Mouse (Mus musculus) CD4-positive naive resting alpha-beta T cell, adult 57 days (primary cell): ENCODE results near the gene Slc27a1. TPM values are rescaled to one million over a fixed set of nuclear protein-coding genes. Genes with fewer than 3 reads are reported as not detected.

Experiments
- total RNA-seq: library from RNA; stranded (reverse); gene quantifications from one replicate; pipeline ENCODE4 v1.2.4, GENCODE M21; 2023

The Slc27a1 gene
- 6.5 TPM for total RNA-seq

GRCm38 (mm10) chr8:71568387-71568937, at the start of gene Slc27a1:
Gene Slc27a1, plus strand, starts transcription at chr8:71568882.

GRCm38 (mm10) chr8:71525226-71526050, 43.2 kb upstream of the Slc27a1 start, which contains the start of gene Ccdc194:
Gene Ccdc194, minus strand, starts transcription at chr8:71525711.

GRCm38 (mm10) chr8:71537028-71537867, 31.4 kb upstream of the Slc27a1 start, which contains the start of gene Bst2:
Gene Bst2, minus strand, starts transcription at chr8:71537456.

GRCm38 (mm10) chr8:71542632-71543343, 25.9 kb upstream of the Slc27a1 start, which contains the start of gene Mvb12a:
Gene Mvb12a, plus strand, starts transcription at chr8:71542922.

GRCm38 (mm10) chr8:71558071-71558957, 10.4 kb upstream of the Slc27a1 start, which contains the start of gene Tmem221:
Gene Tmem221, minus strand, starts transcription at chr8:71558871.

GRCm38 (mm10) chr8:71566501-71566900, 2.2 kb upstream of the Slc27a1 start, which contains the start of gene Nxnl1:
Gene Nxnl1, minus strand, starts transcription at chr8:71566601.

GRCm38 (mm10) chr8:71591471-71592373, 23.0 kb downstream of the Slc27a1 start, which contains the start of gene Pgls:
Gene Pgls, plus strand, starts transcription at chr8:71592176.

GRCm38 (mm10) chr8:71597451-71597850, 28.8 kb downstream of the Slc27a1 start, which contains the start of gene Fam129c:
Gene Fam129c, plus strand, starts transcription at chr8:71597648.

GRCm38 (mm10) chr8:71610822-71611651, 42.4 kb downstream of the Slc27a1 start, which contains the start of gene Colgalt1:
Gene Colgalt1, plus strand, starts transcription at chr8:71610998.

Other genes starting within 250 kb of the Slc27a1 start
- 295 TPM for gene Use1, start 202.0 kb upstream of the Slc27a1 start, total RNA-seq
- gene Ocel1, start 197.6 kb upstream of the Slc27a1 start, total RNA-seq = 19.0 TPM
- gene Nr2f6, start 186.9 kb upstream of the Slc27a1 start, total RNA-seq = 4.8 TPM
- 0.47 TPM for gene Ushbp1, start 173.1 kb upstream of the Slc27a1 start, total RNA-seq
- gene Babam1, start 172.0 kb upstream of the Slc27a1 start, total RNA-seq = 107 TPM
- gene Ankle1, start 162.9 kb upstream of the Slc27a1 start, total RNA-seq = 1.6 TPM
- gene Abhd8, start 105.2 kb upstream of the Slc27a1 start, total RNA-seq = 94.1 TPM
- gene Mrpl34, start 103.9 kb upstream of the Slc27a1 start, total RNA-seq = 33.8 TPM
- 106 TPM for gene Dda1, start 99.7 kb upstream of the Slc27a1 start, total RNA-seq
- 22.8 TPM for gene Ano8, start 82.9 kb upstream of the Slc27a1 start, total RNA-seq
- gene Gtpbp3, start 80.8 kb upstream of the Slc27a1 start, total RNA-seq = 15.5 TPM
- 2.1 TPM for gene Plvap, start 57.1 kb upstream of the Slc27a1 start, total RNA-seq
- not detected for gene Ccdc194, start 43.2 kb upstream of the Slc27a1 start, total RNA-seq
- gene Bst2, start 31.4 kb upstream of the Slc27a1 start, total RNA-seq = 38.1 TPM
- 32.3 TPM for gene Mvb12a, start 26.0 kb upstream of the Slc27a1 start, total RNA-seq
- 0.83 TPM for gene Tmem221, start 10.0 kb upstream of the Slc27a1 start, total RNA-seq
- gene Nxnl1, start 2.3 kb upstream of the Slc27a1 start, total RNA-seq = not detected
- gene Pgls, start 23.3 kb downstream of the Slc27a1 start, total RNA-seq = 50.8 TPM
- 8.0 TPM for gene Fam129c, start 28.8 kb downstream of the Slc27a1 start, total RNA-seq
- gene Colgalt1, start 42.1 kb downstream of the Slc27a1 start, total RNA-seq = 56.7 TPM
- 1.7 TPM for gene Unc13a, start 102.9 kb downstream of the Slc27a1 start, total RNA-seq
- 94.0 TPM for gene Jak3, start 107.4 kb downstream of the Slc27a1 start, total RNA-seq
- gene Insl3, start 120.3 kb downstream of the Slc27a1 start, total RNA-seq = 52.6 TPM
- 0.30 TPM for gene B3gnt3, start 132.9 kb downstream of the Slc27a1 start, total RNA-seq
- 112 TPM for gene Fcho1, start 156.8 kb downstream of the Slc27a1 start, total RNA-seq